Mouse (Mus musculus) kidney, adult 18-20 months (tissue): ENCODE measurements around the gene Tvp23a.

Experiments
- DNase-seq: peaks from one replicate; pipeline ENCODE4 v3.0.0; 2021

Tvp23a gene

DNA sequence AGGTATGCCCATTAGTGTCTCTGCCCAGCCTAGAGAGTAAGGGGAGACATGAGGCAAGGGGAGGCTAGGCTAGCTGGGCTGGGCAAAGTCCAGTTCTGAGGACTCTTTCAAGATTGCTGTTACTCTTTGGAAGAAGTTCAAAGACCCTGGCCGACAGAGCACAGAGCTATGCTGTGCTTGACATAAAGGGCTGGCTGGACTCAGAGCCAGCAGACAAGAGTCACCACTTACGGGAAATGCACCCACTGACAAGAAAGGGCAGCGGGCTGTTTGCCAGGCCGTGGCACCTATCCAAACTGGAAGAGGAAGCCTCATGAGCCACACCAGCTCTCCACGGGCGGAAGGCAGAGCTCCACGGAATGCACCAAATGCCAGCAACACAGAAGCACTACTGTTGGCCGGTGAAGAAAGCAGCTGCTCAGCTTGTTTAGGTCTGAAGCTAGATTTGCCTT is 5.3 kb upstream of the Tvp23a start:
- DNase-seq = peak; percentile 90

DNA sequence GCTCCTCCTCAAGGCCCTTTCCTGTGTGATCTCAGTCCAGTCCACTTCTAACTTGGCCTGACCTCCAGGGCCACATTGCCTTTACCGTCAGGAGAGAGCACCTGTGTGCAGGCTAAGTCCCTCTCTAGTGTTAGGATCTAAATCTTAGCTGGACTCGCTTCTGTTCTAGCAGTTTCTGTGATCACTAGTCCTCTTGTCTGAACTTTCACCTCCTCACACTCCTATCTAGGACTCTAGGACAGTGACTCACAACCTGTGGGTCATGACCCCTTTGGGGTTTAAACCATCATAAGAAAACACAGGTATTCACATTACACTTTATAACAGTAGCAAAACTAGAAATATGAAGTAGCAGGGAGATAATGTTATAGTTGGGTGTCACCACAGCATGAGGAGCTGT is 4.7 kb upstream of the Tvp23a start:
- no peak for DNase-seq

DNA sequence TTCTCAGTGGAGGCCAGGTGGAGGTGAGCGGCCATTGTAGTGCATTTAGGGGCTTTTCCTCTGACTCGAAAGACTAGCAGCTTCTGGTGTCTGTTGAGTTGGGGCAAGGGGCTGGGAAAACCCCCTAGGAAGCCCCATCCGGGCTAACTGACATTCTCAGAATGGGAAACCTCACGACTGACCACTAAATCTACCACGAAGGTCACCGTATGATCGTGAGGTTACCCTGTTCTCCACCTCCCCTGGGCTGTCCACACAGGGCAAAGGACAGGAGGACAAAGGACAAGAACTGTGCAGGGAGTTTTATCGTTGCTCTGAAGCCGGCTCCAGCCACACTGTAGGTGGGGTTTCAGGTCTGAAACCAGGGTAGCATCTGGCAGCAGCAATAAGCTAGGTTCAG is 1.8 kb upstream of the Tvp23a start:
- DNase-seq = peak; percentile 44

DNA sequence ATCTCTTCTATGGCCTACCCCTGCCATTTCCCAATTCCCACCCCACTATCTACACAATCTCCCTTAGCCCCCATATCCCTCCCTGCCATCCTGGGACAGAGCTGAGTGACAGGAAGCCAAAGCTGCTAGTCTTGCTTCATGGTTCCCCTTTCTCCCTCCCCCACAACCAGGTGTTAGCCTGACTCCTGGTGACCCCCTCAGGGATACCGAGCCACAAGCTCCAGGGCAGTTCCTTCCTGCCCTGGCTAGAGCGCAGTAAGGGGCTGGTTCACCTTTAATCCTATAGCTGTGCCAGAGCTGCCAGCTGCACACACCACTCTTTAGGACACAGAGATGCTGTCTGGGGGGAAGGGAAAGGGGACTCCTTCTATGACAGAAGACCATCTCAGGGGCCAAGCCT is 619 bp upstream of the Tvp23a start:
- no peak for DNase-seq

DNA sequence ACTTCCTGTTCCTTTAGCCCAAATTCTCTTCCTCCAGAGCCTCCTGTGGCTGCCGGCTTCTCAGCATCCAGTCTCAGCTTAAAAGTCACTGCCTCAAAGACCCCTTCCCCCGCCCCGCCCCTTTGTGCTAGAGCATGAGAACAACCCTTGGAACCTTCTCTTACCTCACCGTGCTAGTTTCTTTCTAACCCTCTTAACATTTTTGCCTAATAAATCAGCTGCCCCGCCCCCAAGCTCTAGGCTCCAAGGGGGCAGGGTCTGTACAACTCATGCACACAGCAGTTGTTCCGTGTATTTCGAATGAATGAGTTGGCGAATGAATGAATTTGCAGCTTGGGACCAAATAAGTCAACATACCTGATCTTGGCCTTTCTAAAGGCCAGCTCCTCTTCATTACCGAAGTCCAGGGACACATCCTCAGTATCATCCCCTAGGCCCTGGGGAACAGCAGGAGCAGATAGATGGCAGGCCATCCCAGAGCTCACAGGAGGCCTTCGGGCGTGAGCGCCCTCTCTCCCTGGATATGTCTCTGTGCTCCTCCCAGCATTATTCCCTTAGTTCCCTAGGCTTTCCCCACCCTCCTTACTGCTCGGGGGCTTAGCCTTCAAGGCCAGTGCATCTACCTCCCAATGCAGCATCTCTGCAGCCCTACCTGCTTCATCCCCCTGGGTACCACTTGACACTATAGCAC is 444 bp downstream of the Tvp23a start:
- DNase-seq = no peak

DNA sequence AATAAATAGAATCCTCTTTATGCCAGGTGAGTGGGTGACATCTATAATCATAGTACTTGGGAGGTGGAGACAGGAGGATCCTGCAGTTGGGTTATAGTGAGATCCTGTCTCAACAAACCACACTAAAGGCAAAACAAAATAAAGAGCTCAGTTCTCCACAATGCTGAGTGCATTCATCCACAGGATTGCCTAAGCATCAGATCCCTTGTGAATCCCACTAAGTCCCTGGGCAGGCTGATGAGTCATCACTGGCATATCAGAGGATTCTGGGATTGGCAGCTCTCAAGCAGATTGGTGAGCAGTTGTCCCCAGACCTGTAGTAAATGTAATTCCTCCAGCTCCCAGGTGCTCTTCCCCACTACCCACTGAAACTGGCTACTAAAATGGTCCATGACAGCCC is 3.4 kb downstream of the Tvp23a start:
- DNase-seq = no peak

DNA sequence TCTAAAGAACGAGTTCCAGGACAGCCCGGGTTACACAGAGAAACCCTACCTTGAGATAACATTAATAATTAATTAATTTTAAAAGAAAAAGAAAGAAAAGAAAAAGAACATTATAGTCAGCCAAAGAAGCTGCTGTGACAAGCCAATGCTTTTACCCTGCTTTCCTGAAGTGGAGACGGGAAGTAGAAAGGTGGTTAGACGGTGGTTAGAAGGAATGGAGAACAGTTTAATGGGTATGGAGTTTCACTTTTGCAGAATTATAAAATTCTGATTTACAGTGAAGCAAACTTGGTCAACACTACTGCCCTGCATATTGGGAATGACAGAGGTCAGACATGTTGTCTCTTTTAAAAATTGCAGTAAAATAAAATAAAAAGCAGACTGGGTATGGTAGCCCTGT is 5.4 kb downstream of the Tvp23a start:
- no peak for DNase-seq

DNA sequence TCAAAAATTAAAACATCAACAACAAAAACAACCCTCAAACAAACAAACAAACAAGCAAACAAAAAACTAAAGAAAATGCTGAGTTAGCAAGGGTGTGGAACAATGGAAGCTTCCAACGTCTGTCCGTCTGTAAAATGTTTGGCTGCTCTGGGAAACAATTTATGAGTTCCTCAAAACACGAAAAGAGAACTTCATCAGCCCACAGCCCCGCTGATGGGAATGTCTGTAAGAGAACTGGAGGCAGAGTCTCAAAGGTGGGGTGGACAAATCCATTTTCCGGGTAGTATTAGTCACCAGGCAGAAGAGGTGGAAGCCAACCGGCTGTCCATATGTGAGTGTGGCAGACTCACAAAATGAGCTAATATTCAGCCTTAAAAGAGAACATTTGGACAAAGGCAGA is 5.8 kb downstream of the Tvp23a start:
- DNase-seq = no peak

DNA sequence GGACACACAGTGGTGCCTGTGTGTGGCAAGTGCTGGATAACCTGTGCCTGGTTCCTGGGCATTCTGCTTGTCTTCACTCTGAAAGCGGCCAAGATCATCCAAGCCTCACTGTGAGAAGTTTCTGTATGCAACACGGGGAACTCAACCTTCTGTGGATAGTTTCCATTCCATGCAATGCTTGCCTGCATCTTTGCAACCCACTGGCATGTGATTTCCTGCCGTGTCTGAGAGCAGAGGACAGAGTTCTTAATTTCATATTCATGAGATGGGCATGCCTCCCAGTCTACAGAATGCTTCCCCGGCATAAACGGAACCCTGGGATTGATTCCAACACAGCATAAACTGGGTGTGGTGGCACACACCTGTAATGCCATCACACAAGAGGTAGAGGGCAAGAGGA is 9.1 kb downstream of the Tvp23a start:
- DNase-seq = peak; percentile 21

DNA sequence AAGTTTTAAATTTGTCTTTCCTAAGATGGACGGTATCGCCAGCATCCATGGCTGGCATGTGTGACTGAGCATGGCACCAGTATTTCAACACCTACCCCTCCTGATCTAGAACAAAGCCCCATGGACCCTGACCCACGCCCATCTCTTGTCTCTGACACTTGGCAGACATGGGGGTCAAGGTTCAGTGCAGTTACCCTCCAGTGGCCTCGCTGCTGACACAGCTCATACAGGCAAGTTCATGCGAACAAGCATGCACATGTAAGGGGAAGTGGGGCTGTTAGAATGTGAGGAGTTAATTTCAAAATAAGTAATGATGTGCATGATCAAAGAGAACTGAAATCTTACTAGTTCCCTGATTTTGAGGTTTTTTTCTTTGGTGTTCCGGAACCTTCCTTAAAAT is 11.0 kb downstream of the Tvp23a start:
- peak; percentile 45 for DNase-seq

DNA sequence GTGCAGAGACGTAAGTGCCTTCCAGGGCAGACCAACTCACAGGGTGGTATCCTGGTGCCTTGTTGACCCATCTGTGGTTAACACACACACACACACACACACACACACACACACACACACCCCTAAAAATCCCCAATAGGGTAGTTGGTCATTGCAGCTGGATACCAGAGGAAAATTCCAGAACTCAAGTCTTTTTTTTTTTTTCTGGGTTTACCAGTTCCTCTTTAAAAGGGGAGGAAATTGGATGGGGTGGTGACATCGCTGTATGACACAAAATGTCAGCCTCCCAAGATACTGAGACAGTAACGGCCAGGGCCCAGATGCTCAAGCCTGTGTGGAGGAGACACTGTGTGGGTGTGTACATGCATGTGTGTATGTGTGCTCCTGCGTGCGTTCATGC is 13.8 kb downstream of the Tvp23a start:
- no peak for DNase-seq

DNA sequence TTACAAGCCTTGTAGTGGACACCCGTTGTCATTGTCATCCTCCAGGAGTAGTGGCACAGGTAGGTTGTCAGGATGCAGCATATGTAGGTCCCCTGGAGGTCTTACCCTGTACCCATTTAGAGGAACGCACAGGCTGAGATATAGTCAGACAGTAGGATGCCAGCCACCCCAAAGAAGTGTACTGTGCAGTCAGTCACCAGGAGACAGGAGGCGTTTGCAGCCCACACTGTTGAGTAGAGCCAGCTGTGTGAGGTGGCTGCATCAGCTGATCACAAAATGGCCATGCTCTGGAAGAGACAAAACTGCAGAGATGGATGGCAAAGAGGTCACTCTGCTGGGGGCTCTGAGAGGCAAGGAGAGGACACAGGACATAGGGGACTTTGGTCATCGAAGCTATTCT is 14.8 kb downstream of the Tvp23a start:
- DNase-seq = no peak

DNA sequence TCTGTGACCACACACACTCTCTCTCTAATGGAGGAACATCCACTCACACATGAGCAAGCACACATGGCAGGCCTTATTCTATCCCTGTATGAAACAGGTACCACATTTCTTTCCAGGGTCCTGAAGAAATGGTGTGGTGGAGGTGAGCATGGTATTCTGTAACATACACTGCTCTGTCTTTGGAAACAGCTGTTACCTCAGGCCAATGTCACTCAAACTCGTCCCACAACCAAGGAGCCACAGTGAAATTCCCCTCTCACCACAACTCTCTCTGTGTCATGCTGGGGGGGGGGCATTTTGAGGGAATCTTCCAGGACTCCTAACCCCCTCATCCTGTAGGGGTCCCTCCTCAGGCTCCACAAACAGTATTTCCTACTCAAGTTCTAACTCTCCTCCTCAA is 15.3 kb downstream of the Tvp23a start:
- no peak for DNase-seq

DNA sequence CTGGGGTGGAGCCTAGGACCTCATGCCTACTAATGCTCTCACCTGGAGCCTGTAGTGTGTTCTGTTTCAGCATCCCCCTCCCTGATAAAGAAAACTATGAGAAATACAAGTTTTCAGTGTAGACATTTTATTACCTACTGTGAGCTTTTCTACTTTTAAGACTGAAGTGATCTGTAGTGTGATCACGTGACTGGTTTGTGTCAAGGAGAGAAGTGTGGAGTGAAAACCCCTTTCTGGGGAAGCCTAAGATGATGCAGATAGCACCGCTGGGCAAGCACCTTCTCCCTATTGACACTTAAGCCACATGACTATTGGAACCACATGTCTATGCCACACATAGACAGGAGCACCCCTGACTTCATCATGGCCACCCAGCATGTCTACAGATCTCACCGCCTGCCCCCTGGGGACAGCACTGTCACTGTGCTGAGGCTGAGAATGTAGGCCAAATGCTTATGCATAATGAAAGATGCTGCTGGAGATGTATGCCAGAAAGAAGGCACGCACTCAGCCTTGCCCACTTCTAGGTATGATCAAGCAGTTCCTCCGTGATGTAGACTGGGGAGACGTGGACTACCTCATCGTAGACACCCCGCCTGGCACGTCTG is 26.6 kb downstream of the Tvp23a start:
- DNase-seq = no peak

DNA sequence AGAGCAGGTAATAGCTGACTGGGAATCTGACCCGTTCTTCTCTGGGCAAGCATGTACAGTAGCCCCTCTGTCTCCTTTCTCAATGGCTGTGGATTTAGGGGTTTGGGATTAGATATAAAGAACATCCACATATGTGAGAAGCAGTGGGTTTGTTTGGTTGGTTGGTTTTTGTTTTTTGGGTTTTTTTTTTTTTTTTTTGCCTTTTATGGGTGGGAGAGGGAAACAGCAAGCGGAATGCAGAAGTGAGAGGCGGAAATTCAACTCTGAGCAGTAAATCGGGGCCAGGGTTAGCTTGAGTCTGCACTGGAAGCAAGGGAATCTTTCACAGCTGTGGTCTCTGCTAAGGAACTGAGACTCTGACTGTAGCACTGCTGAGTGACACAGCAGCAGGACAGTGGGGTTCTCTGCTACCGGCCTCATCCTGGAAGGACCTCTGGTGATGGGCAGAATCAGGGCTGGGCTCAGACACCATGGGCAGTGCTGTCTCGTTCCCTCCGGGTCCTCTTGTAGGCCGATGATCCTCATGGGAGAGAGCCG is 29.4 kb downstream of the Tvp23a start:
- no peak for DNase-seq

DNA sequence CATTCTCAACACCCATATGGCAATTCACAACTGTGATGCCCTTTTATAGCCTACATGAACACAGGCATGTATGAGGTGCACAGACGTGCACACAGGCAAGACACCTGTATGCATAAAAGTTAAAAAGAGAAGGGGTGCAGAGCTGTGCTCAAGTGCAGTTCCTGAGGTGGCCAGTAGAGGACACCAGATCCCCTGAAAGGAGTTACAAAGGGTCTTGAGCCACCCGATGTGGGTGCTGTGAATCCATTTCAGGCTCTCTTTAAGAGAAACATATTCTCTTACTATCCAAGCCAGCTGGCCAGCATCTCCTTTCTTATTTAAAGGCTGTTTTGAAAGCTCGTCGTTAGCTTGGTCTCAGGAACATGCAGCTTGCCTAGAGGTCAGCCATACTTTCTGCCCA is 30.3 kb downstream of the Tvp23a start:
- DNase-seq = no peak

DNA sequence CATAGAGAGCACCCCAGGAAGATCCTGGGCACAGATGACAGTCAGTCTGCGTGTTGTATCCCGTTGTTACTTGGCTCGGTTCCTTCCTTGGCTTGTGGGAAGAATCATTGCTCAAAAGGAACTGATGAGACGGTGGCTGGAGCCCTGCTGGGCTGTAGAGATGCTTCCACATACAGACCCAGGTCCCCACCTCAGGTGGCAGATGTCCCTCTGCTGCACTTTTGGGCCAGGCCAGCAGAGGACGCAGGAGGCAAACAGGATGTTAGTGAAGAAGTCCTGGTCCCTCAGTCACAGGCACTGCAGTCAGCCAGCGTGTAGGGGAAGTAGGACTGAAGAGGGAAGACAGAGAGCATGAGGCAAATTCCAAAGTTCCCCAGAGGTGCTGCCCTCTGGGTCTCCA is 31.2 kb downstream of the Tvp23a start:
- peak; percentile 59 for DNase-seq

DNA sequence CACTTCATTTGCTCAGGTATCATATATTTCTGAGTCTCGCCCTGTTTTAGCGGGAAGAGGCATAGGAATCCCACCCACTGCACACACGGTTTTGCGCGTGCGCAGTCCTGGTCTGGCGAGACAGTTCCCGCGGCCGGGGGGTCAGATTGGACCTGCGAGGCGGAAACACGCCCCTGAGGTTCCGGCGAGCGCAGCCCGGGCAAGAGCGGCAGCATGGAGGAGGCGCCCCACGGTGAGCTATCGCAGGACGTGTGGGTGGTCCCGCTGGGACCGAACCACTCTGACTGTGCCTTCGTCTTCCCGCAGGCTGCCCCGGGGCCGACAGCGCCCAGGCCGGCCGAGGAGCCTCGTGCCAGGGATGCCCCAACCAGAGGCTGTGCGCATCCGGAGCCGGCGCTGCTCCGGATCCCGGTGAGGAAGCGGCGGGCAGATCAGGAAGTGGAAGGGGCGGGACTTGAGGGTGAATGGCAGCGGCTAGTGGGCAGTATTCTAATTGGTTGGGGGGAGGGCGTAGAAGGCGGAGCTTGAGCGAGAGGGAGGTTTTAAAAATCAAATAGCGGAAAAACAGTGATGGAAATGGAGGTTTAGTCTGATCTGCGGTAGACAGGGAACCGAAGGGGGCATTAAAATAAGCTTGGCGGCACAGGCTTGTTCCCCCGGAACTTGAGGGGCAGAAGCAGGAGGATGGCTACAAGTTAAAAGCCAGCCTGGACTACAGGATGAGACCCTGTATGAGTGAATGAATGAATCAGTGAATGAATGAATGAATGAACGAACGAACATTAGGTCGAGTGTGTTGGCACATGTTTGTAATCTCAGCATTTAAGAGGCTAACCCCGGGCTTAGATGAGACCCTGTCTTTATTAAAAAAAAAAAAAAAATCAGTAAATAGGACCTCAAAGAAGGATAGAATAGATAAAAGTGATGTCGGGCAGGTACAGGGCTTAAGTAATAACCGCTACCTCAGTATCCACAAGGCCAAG is 35.1 kb downstream of the Tvp23a start, which contains the start of gene Nubp1:
TSS of gene Nubp1 (plus strand) at position 185 of the 983 bp plus-strand sequence.
- DNase-seq = peak; percentile 97

DNA sequence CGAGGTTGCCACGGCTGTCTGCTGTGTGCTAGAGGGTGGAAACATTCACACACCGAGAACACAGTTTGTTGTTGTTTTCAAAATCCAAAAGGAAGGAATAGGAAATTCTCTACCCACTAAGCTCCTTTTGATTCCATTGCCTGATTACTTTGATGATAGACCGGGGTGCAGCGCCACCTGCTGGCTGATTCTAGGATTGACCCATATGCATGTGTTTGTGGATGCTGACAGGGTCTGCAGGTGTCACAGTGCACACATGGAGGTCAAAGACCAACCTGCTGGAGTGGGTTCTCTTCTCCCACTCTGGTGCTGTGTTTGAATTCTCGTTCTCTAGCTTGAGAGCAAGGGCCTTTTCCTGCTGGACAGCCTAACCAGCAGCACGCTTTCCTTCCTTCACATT is 48.0 kb downstream of the Tvp23a start:
- DNase-seq = peak; percentile 87

DNA sequence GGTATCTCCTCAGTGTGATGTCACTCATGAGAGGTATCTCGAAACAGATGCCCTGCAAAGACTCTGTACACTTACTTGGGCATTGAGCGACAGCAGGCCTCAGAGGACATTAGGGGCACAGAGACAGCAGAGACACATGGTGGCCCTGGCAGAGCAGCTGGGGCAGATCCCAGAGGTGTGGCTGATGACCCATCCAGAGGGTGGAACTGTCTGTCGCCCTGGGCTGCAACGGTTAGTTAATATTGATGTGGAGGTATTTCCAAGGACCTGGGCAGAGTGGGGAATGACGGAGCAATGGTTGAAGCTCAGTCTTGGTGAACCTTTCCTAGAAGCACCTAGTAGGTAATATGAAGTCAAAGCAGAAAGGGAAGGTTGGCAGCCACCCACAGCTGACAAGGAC is 48.4 kb downstream of the Tvp23a start:
- no peak for DNase-seq

DNA sequence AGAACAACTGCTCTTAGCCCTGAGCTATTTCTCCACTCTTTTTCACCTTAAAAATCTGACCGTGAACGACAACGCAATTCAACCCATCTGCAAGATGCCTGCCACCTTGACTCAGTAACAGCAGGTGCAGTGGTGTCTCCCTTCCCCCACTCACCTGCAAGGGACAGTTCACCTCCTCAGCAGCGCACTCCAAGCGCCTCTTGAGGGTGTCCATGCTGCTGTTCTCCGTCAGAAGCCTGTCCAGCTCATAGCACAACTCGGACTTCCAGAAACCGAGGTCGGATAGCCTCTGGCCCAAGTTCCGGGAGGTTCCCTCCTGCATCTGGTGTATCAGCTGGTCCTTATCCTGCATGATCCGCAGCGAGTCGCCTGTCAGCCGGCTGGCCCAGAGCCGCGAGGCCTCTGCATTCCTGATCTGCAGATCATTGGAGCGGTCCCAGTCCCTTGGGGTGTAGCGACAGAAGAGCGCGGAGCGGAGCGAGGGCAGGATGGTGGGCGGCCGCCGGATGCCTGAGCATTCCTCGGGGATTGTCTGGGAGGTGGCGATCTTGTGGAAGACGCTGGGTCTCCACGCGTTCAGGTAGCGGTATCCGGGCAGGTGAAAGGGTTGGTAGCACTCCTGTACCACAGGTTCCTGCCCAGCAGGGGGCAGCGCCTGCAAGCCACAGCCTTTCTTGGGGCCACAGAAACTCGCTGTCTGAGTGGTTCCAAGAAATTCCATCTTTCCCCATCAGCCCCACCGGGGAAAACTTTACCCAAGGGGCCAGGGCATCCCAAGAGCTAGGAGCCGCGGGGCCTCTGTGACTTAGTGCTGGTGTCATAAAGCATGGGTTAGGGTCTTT is 52.2 kb downstream of the Tvp23a start, which contains the start of gene Tekt5:
TSS of gene Tekt5 (minus strand) at position 792 of the 842 bp plus-strand sequence.
- peak; percentile 76 for DNase-seq

DNA sequence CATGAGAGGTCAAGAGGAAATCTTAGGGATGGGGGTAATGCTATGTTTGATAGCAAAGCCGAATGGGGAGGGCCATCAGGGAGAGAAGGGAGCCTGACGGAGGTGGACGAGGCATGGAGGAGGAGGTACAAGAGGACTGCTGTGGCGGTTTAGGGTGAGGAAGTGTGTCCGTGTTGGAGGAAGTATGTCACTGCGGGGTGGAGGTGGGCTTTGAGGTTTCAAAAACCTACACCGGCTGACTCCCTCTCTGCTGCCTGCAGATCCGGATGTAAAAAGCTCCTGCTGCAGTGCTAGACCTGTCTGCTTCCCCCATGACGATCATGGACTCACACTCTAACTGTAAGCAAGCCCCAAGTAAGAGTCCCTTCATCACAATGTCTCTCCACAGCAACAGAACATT is 54.6 kb downstream of the Tvp23a start:
- no peak for DNase-seq
